Mouse (Mus musculus): ENCODE data around the gene Hacd4.

Hacd4 gene

DNA sequence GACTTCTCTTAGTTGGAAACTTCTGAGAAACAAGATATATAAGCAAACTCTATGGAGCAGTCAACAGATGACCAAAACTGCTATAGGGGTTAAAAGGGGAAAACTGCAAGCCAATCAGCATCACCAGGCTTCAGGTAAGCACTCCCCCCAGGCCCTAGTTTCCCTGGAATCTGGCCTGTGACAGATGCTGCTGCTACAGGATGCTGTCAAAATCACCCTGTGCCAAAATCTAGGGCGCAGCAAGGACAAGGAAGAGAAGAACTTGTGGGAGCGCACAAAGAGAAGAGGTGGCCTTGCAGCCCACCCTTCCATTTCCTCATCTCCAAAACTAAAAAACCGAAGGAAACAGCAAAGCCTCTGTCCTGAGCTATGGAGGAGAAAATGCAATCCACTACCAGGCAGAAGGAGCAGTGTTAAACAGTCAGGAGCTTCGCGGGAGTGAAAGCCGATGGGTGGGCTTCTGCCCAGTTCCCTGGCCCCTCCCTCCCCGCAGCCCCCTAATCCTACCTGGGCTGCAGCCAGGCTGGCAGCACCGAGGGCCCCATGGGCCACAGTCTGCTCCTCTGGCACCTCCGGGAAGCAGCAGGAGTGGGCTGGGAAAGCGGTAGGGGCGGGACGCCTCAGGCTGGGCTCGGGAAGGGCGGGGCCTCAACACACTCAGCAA is at the start of gene Hacd4:
TSS of gene Hacd4 (minus strand) at position 603 of the 664 bp plus-strand sequence.
- no peak for DNase-seq (ENCODE audit: low read depth)

DNA sequence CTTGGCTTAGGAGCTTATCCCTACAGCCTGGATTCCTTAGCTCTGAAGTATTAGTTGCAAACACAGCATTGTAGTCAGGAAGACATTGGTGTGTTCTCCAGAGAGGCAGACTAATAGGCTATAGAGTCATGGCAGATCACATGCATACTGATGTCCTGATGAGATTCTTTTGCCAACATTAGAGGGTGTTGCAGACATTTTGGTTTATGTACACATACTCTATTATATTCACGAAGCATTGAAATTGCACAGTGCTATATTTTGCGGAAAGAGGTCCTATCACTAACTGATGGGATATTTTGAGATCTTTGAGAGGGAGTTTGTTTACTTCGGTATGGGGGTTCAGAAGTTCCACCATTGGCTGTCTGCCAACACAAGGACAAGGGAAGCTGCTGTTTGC is 49.4 kb upstream of the Hacd4 start:
- no peak for DNase-seq (ENCODE audit: low read depth)

DNA sequence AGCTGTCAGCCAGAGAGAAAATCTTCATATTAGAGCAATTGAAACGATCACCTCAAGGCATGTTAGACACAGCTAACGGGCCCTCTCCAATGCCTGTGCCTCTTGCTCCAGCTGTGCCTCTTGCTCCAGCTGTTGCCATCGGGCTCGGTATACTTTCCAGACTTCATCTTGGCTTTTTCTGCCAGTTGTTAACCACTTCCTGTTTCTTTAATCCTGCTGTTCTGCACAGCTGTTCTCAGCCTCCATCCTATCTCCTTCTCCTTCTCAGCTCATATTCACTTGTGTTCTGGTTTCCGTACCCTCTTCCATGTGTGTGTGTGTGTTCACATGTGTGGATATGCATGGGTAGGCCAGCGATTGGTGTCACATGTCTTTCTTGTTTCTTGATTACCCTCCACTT is 41.4 kb upstream of the Hacd4 start:
- DNase-seq (ENCODE audit: low read depth) = no peak

DNA sequence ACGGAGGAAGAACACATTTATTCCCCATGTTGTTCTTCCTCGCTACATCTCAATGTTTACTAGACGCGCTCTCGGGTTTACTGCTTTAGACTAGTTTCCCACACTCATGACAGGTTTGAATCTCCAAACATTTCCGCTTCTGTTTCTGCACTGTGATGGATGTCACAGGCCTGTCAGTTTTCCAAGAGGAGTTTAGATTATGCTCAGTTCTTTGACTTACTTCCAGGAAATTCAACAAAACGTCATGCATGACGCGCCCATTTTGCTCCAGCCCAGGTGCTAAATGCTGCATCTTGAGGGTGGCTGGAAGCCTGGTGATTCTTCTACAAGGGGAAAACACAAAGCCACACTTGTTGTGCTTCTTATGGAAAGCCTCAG is 40.1 kb upstream of the Hacd4 start:
- no peak for DNase-seq (ENCODE audit: low read depth)

DNA sequence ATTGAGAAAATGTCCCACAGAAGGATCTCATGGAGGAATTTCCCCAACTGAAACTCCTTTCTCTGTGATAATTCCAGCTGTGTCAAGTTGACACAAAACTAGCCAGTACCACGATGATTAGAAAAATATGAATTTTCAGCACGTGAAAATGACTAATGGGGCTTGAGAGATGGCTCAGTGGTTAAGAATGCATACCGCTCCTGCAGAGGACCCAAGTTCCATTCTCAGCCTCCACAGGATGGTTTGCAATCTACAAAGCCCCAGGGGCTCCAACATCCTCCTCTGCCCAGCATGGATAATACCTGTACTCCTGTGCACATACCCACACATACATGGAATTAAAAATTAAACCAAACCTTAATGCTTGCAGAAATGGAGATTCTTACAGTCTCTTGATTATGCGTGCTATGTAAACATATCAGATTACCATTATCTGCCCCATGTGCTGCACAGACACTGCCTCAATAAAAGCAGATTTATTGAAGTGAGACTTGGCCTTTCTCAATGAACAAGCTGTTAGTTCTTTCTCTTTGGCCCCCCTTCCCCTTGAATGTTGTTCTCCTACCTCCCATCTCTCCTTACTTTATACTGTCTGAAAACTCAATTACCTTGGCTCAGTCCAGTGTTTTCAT is 39.6 kb upstream of the Hacd4 start:
- DNase-seq (ENCODE audit: low read depth) = no peak

DNA sequence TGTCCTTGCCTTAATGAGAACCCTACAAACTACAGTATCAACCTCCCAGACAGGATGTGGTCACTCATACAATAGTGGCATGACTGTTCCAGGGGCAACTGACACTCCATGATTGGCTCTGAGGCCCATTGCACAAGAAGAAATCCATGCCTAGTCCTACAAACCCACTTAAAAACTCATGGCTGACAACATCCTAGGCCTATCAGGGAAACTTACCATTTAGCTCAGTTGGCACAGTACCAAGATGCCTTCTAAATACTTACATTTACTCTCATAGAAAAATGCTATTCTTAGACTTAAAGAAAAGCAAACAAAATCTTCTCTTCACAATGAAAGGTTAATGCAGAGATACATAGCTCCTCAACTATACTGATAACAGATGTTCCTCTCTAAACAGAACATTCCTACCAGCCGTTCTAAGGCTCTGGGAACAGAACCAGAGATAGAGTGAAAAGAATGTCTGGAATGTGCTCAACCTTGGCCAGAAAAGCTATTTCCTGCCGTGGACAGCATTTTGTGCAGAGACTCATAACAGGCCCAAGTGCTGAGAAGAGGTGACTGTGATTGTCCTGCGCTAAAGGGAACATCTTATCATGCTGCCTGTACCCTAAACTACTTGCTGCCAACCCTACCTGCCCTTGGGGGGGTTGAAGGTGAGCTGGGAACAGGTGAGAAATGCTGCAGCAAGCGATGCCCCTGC is 37.9 kb upstream of the Hacd4 start:
- DNase-seq (ENCODE audit: low read depth) = no peak

DNA sequence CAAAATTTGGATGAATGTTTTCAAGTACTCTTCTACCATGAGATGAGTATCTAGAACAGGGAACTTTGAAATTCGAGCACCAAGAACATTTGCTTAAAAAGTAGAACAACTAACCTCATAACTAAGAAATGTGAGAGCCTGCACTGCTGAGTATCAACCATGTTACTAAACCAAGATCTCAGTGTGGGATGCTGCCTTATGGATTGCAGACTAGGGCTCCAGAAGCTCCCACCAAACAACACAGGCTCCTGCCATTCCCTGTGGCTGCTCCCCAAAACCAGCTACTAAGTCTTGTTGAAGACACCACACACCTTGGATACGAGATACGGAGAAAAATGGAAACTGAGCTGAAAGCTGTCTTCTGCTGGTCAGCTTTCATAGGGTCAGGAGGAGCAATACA is 37.4 kb upstream of the Hacd4 start:
- no peak for DNase-seq (ENCODE audit: low read depth)

DNA sequence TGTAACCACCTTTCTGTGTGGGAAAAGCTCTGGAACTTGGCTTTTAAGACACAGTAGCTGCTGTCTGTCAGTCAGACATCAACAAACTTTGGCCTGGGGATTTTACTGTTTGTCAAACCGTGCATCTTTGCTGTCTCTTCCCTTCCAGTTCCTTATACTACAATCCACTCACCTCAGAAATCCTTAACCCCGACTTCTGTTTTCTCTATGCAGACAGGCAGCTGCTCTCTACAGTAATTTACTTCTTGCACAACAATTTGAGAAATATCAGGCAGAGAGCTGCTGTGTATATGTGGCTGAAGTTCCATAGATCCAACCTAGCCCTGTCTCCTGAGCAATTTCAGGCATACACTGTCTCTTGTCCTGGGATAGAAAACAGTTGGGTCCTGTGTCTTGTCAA is 32.8 kb upstream of the Hacd4 start:
- DNase-seq (ENCODE audit: low read depth) = no peak

DNA sequence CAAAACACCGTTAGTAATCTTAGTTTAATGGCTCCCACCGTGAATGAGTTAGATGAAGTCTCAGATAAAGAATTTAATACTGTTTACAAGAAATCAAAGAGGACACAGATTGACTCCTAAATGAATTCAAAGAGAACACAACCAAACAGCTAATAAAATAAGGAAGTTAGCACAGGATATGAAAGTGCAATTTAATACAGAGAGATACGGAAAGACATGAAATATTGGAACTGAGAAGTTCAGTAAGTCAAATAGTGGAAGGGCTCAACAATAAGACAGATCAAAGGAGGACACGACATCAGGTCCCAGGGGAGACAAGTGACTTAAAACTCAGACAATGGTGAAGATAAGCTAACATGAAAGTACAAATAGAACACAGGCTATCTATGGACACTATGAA is 25.8 kb upstream of the Hacd4 start:
- no peak for DNase-seq (ENCODE audit: low read depth)

DNA sequence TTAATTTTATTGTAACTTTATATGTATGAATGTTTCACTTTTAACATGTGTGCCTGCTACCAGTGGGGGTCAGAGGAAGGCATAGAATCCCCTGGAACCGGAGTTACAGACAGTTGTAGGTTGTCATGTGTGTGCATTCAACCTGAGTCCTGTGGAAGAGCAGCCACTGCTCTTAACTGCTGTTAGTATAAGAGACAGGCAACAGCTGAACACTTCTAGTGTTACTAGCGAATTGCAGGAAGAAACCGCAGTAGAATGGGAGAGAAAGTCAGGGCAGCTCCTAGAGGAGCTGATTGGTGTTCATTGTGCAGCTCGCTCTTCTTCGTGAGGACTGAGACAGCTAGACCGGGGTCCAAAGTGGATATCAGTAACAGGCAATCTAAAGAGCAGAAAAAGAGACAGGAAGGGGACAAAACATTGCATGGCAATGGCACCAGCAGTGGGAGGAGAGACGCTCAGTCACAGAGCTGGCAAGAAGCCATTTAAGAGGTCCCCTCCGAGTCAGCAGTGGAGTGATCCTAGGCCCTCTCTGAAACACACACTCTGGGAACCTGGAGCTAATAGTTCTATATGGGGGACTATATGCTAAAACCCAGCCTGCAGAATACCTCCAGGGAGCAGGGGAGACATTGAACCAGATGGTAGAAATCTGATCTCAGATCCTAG is 24.4 kb upstream of the Hacd4 start:
- no peak for DNase-seq (ENCODE audit: low read depth)

DNA sequence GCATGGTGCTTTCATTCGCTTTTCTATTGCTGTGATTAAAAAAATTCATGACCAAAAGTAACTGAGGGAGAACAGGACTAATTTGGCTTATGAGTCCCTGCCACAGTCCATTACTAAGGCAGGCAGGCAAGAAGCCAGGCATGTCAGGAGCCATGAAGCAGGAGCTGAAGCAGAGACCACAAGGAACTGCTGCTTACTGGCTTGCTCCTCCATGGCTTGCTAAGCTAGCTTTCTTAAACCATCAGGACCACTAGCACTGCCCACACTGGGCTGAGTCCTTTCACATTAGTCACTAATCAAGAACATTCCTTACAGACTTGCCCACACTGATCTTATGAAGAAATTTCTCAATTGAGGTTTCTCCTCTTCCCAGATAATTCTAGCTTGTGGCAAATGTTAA is 23.8 kb upstream of the Hacd4 start:
- DNase-seq (ENCODE audit: low read depth) = peak; percentile 77

DNA sequence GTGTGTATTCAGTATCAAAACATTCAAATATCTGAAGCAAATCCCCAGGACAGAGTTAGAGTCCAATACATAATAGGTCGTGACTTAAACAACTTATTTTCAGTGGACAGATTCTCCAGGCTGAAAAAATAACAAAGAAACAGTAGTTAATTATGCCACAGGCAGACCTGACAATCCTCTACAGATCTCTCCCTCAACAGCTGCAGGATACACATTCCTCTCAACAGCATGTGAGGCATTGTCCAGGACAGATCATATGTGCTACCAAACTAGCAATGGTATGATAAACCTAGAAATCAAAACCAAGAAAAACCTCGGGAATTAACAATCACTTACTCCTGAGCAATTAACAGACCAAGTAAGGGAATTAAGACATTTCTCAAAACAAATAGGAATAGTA is 22.6 kb upstream of the Hacd4 start:
- DNase-seq (ENCODE audit: low read depth) = no peak

DNA sequence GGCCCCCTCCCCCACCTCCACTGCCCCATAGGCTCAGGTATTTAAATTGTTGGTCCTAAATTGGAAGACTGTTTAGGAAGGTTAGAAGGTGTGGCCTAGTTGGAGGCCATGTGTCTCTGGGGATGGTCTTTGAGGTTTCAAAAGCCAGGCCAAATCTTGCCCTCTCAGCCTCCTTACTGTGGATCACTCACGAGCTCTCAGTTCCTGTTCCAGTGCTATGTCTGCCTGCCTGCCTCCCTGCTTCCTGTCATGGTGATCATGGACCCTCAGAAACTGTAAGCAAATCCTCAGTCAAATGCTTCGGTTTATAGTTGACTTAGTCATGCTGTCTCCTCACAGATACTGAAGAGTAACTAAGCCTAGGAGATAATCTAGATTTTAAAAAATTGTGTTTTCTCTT is 19.9 kb upstream of the Hacd4 start:
- DNase-seq (ENCODE audit: low read depth) = no peak

DNA sequence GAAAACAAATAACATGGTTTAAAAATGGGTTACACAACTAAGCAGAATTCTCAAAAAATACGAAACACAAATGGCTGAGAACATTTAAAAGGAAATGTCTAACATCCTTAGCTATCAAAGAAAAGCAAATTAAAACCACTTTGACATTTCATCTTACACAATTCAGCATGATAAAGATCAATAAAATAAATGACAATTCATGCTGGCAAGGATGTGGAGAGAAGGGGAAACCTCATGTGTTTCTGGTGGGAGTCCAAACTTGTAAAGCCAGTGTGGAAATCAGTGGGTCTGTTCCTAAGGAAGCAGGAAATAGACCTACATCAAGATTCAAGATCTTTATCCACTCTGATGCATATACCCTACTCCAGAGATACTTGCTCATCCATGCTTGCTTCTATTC is 19.4 kb upstream of the Hacd4 start:
- no peak for DNase-seq (ENCODE audit: low read depth)

DNA sequence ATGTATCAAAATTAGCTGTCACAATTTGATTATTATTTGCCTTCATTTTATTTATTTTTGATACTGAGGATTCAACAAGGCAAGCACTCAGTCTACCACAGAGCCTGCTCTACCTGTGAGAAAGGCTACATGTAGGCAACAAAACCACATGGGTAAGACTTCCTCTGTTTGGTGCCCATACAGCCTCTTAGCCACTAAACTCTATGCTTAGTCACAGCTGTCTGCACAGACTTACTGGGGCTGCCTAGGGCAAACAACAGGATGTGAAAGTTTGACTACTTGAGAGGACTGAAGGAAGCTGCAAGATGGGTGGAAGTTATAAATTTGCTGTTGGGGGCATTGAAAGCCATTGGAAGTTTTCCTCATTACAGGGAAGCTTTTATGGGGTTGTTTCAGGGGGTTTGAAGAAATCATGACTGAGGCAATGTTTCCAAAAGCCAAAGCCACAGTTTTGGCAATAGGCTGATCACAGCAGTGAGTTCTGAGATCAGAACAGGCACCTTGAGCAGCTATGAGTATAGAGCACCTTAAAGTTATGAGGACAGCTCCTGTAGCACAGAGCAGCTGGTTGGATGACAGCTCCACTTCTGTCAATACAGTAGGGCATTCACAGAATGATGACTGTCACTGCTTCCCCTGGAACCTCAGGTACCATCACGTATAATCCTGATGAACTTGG is 11.5 kb upstream of the Hacd4 start:
- no peak for DNase-seq (ENCODE audit: low read depth)

DNA sequence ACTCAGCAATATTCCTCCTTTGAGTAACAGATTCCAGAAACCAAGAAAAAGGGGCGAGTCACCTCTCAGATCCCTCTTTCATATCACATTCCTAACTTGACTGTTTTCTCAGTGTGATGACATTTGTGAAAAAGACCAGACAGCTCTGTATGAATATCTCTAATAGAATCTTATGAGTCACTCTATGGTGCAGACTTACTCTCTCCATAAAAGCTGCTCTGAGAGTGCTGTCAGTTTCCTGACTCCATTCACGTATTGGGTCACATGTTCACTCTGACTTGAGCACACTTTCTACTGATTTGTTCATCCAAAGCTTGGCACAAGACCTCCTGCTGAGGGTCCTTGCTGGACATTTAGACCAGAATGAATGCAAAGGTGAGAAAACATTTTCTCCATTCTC is 10.2 kb upstream of the Hacd4 start:
- peak; percentile 13 for DNase-seq (ENCODE audit: low read depth)

DNA sequence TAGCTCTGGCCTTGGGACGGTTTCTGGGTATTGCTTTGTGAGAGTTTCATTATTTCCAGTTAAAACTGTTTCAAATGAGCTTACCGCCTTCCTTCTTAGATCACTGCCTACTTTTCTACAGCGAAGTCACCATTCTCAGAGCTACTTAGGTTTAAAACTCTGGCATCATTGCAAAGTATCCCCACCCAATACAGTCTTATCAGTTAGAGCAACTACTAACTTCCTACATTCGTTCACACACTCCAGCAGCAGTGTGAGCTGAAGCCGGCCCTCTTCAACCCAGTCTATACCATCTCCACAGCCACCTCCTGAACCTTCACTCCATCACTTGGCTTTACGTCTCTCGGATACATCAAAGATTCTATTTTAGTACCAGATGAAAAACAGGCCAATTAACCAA is 2.1 kb upstream of the Hacd4 start:
- no peak for DNase-seq (ENCODE audit: low read depth)

DNA sequence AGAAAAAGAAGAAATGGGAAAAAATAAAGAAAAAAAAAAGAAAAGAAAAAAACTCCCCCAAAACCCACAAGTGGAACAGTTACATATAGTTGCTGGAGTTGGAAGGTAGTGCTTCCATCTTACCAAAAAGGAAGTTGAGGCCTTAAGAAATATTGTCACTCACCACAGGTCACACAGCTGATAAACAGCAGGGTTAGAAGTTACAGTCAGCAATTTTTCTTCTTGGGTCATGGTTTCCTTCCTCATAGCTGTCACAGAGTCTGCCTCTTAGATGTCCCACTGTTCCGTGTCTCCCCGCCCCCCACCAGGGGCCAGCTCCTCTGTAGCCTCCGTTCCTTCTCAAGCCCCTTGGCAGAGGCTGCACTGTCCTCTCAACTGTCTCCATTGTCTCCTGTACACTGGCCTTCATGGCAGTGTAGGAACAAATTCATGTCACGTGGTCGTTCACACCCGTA is 968 bp upstream of the Hacd4 start:
- DNase-seq (ENCODE audit: low read depth) = no peak

DNA sequence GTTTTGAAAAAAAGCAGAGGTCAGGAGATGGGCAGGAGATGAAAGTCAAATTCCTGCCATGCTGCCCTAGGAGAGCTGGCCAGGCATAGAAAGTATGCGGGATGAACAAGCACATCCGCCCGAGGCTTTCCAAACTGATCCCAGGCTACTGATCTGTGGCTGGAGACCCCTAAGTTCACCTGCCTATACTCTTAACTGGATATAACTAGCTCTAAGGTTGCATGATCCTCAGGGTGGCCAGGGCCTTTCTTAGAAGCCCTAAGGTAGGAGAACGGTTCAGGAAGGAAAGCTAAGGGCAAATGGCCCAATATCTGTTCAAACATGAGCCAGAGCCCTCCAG is 232 bp upstream of the Hacd4 start:
- no peak for DNase-seq (ENCODE audit: low read depth)

DNA sequence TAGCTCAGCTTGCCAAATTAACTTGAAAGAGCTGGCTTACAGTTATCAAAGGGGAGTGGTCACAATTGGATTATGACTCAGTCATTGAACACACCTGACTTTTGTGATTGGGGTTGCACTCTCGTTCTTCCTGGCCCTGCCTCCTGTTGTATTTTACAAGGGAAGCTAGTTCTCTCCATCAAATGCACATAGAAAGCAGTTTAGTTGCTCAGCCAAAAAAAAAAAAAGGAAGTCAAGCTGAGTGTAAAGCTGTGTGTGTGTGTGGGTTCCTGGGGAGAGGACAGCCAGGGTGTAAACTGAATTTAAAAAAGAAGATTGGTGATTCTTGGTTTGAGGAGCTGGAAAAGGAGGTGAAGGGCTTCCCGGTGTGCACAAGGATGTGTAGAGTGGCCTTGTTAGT is 811 bp downstream of the Hacd4 start:
- no peak for DNase-seq (ENCODE audit: low read depth)

DNA sequence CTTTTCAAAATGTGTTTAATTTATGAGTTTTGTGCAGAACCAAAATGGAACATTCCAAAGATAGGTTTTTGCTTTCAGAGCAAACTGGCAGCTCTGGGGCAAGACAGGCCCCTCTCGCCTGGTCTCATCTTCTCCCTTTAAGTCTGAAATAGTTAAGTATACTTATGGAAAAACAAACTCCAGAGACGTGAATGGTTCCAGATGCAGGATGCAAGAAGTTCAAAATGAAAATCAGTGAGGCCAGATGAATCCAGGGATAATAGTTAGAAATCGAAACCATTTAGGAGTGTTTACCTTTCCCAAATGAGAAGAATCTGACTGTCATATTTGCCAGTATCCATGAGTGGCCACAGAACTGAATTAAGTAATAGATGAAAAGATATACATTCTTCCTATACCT is 1.6 kb downstream of the Hacd4 start:
- no peak for DNase-seq (ENCODE audit: low read depth)

DNA sequence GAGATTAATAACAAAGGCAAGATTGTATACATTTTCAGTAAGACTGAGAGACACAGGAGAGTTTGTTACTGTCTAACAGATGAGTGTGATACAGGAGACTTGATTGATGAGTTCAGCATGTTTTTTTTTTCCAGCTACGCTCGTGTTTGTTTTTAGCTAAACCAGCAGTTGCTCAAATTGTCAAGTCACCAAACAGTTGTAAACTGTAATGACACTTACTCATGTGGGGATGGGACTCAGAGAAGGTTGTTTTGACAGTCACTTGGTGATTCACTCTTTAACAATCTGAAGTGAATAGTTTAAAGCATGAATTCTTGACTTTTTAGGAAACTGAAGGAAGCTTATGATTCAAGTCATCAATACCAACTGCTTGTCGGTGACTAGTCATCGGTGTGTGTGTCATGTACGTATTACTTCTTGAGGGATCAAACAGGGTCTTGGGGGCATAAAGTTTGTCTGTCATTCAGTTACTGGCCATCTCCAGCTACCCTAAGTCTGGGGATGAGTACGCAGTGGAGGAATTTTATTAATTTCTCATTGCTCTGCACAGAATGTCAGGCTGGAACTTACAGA is 2.0 kb downstream of the Hacd4 start:
- no peak for DNase-seq (ENCODE audit: low read depth)
